Mouse (Mus musculus) embryonic facial prominence, embryonic 14.5 days (tissue): ENCODE measurements around the gene Crisp1. TPM values are rescaled to one million over a fixed set of nuclear protein-coding genes. Genes with fewer than 3 reads are reported as not detected.

Source experiments
- ATAC-seq: fragments of 200-750 bp; cut with Nextera tagmentation; 2 replicates; pipeline ENCODE4 v1.8.0; 2017; ENCODE audit warnings: low read depth, moderate number of reproducible peaks, moderate TSS enrichment
- DNase-seq: peaks from one replicate; pipeline ENCODE4 v3.0.0-alpha.2; 2015; ENCODE audit warnings: low spot score
- H3K27ac ChIP-seq: fragments of 300-500 bp; sonication (generic); replicated peaks from 2 replicates; pipeline ENCODE4 v1.5.1; 2014; ENCODE audit warnings: low read depth, mild to moderate bottlenecking, low read length, moderate library complexity
- H3K27me3 ChIP-seq: fragments of 300-500 bp; sonication (generic); replicated peaks from 2 replicates; pipeline ENCODE4 v1.6.1; 2014; ENCODE audit warnings: low read length; ENCODE audit not compliant: control insufficient read depth, insufficient read depth
- H3K36me3 ChIP-seq: fragments of 300-500 bp; sonication (generic); 2 replicates; pipeline ENCODE4 v1.6.1; 2014; ENCODE audit warnings: low read length, mixed read lengths; ENCODE audit not compliant: control insufficient read depth, insufficient read depth
- H3K4me1 ChIP-seq: fragments of 300-500 bp; sonication (generic); 2 replicates; pipeline ENCODE4 v1.6.1; 2014; ENCODE audit warnings: antibody characterized with exemption, low read length; ENCODE audit not compliant: control insufficient read depth, insufficient read depth
- H3K4me2 ChIP-seq: fragments of 300-500 bp; sonication (generic); 2 replicates; pipeline ENCODE4 v1.6.1; 2014; ENCODE audit warnings: low read depth, mild to moderate bottlenecking, low read length, moderate library complexity, mixed read lengths
- H3K4me3 ChIP-seq: fragments of 300-500 bp; sonication (generic); 2 replicates; pipeline ENCODE4 v1.5.1; 2014; ENCODE audit warnings: low read depth, mild to moderate bottlenecking, low read length
- H3K9ac ChIP-seq: fragments of 300-500 bp; sonication (generic); 2 replicates; pipeline ENCODE4 v1.6.1; 2014; ENCODE audit warnings: low read depth, mild to moderate bottlenecking, low read length, moderate library complexity, mixed read lengths
- H3K9me3 ChIP-seq: fragments of 300-500 bp; sonication (generic); 2 replicates; pipeline ENCODE4 v1.6.1; 2016; ENCODE audit warnings: low read length; ENCODE audit not compliant: control insufficient read depth
- WGBS: fragments of 180-500 bp; shearing (Covaris S2); extraction: QIAGEN DNeasy Blood & Tissue Kit; methylation state at CpG from one replicate; pipeline ENCODE4 v1.1.7; 2014; 5-methylcytosine and 5-hydroxymethylcytosine counted together
- polyA plus RNA-seq: library from polyadenylated mRNA; unstranded; fragments of >200 nt; fragmentation: Nextera tagmentation; extraction: Ambion mirVana; gene quantifications from 2 replicates; pipeline ENCODE4 v1.2.1, GENCODE M21; 2014

Gene Crisp1
- 0.38 and 0.63 TPM in 2 replicates for polyA plus RNA-seq

GRCm38 (mm10) chr17:40319062-40319461 lies at the start of gene Crisp1:
Gene Crisp1 (minus strand): TSS chr17:40319207.
- no peaks in the 10 kb centered on the region for H3K9me3 ChIP-seq
- no peaks in the 10 kb centered on the region for H3K27me3 ChIP-seq
- no peaks in the 10 kb centered on the region for H3K4me1 ChIP-seq
- H3K4me2 ChIP-seq, result no peak within 1 kb of the TSS
- DNase-seq, result no peak
- H3K4me3 ChIP-seq, result no peak within 1 kb of the TSS
- no peak for ATAC-seq
- H3K27ac ChIP-seq, result no peak within 1 kb of the TSS
- no peak within 1 kb of the TSS for H3K9ac ChIP-seq
- H3K36me3 ChIP-seq, result no peaks in the 10 kb centered on the region
- 64% methylated on average over 2 of the region's 2 CpGs for WGBS

GRCm38 (mm10) chr17:40342497-40343009 lies 23.5 kb upstream of the Crisp1 start:
- H3K4me1 ChIP-seq, result no peaks in the 10 kb centered on the region
- DNase-seq, result no peak
- H3K36me3 ChIP-seq, result no peaks in the 10 kb centered on the region
- H3K4me3 ChIP-seq, result no peak overlapping the region
- no peaks in the 10 kb centered on the region for H3K27me3 ChIP-seq
- H3K9ac ChIP-seq, result no peak overlapping the region
- no peak overlapping the region for H3K4me2 ChIP-seq
- no peak overlapping the region for H3K27ac ChIP-seq
- ATAC-seq, result no peak
- WGBS, result 66% methylated on average over 3 of the region's 3 CpGs
- H3K9me3 ChIP-seq, result no peaks in the 10 kb centered on the region

GRCm38 (mm10) chr17:40285435-40285834 lies 33.6 kb downstream of the Crisp1 start:
- ATAC-seq, result no peak
- 69% methylated on average over 2 of the region's 2 CpGs for WGBS
- DNase-seq, result no peak

GRCm38 (mm10) chr17:40275519-40275918 lies 43.5 kb downstream of the Crisp1 start:
- 67% methylated on average over 1 of the region's 1 CpGs for WGBS
- Histone ChIP-seq H3K36me3 (no peaks in the 10 kb centered on the region), H3K9ac (no peak overlapping the region), H3K4me2 (no peak overlapping the region), H3K27me3 (no peaks in the 10 kb centered on the region), H3K27ac (no peak overlapping the region), H3K4me1 (no peaks in the 10 kb centered on the region), H3K9me3 (no peaks in the 10 kb centered on the region), H3K4me3 (no peak overlapping the region)
- ATAC-seq, result no peak
- no peak for DNase-seq

More at GRCm38 (mm10) chr17:40285435-40285834, 33.6 kb downstream of the Crisp1 start:
- no peak overlapping the region for H3K4me2 ChIP-seq
- no peak overlapping the region for H3K4me3 ChIP-seq
- H3K4me1 ChIP-seq, result no peaks in the 10 kb centered on the region
- no peaks in the 10 kb centered on the region for H3K9me3 ChIP-seq
- no peaks in the 10 kb centered on the region for H3K36me3 ChIP-seq
- H3K27me3 ChIP-seq, result no peaks in the 10 kb centered on the region
- no peak overlapping the region for H3K9ac ChIP-seq
- H3K27ac ChIP-seq, result no peak overlapping the region

- ATAC-seq (no peak), DNase-seq (no peak)
- Histone ChIP-seq H3K9me3 (no peaks in the 10 kb centered on the region), H3K36me3 (no peaks in the 10 kb centered on the region), H3K27me3 (no peaks in the 10 kb centered on the region), H3K4me3 (no peak overlapping the region), H3K27ac (no peak overlapping the region), H3K4me2 (no peak overlapping the region), H3K9ac (no peak overlapping the region), H3K4me1 (no peaks in the 10 kb centered on the region)
- 65% methylated on average over 1 of the region's 1 CpGs for WGBS
Observed at GRCm38 (mm10) chr17:40274906-40275470, 44.0 kb downstream of the Crisp1 start.

- no peak overlapping the region for H3K4me3 ChIP-seq
- no peaks in the 10 kb centered on the region for H3K9me3 ChIP-seq
- no peak overlapping the region for H3K27ac ChIP-seq
- no peak overlapping the region for H3K4me2 ChIP-seq
- H3K4me1 ChIP-seq, result no peaks in the 10 kb centered on the region
- DNase-seq, result no peak
- no peaks in the 10 kb centered on the region for H3K27me3 ChIP-seq
- ATAC-seq, result no peak
- no peak overlapping the region for H3K9ac ChIP-seq
- no peaks in the 10 kb centered on the region for H3K36me3 ChIP-seq
- WGBS, result 59% methylated on average over 1 of the region's 1 CpGs
Observed at GRCm38 (mm10) chr17:40252487-40252886, 66.5 kb downstream of the Crisp1 start.

Other genes starting within 250 kb of the Crisp1 start
- not detected in 2 replicates for gene AC192777.2, start 223.8 kb downstream of the Crisp1 start, polyA plus RNA-seq
- gene Pgk2, start 110.6 kb downstream of the Crisp1 start, polyA plus RNA-seq, result not detected in 2 replicates
- gene Crisp3, start 76.9 kb downstream of the Crisp1 start, polyA plus RNA-seq, result 0.19 TPM in 1 of 2 replicates, not detected in the other
- not detected in 2 replicates for gene Esp8, start 200.8 kb upstream of the Crisp1 start, polyA plus RNA-seq
- not detected in 2 replicates for gene Esp6, start 242.3 kb upstream of the Crisp1 start, polyA plus RNA-seq